Mouse (Mus musculus) hindbrain, embryonic 16.5 days (tissue): ENCODE data around the gene Ino80. TPM values are rescaled to one million over a fixed set of nuclear protein-coding genes. Genes with fewer than 3 reads are reported as not detected.
"Not testable (repeated sequence)": the region's sequence is repeated elsewhere in the genome, so short reads cannot be mapped to it uniquely, and the experiment has no call there.

ENCODE experiments used
- ATAC-seq: fragments of 200-750 bp; cut with Nextera tagmentation; 2 replicates; pipeline ENCODE4 v1.8.0; 2017; ENCODE audit warnings: moderate TSS enrichment, moderate library complexity
- H3K27ac ChIP-seq: fragments of 300-500 bp; sonication (generic); 2 replicates; pipeline ENCODE4 v1.5.1; 2014; ENCODE audit warnings: low read depth, mild to moderate bottlenecking, control low read depth, low read length, moderate library complexity
- H3K27me3 ChIP-seq: fragments of 300-500 bp; sonication (generic); replicated peaks from 2 replicates; pipeline ENCODE4 v1.6.1; 2014; ENCODE audit warnings: low read length; ENCODE audit not compliant: control insufficient read depth, insufficient read depth
- H3K36me3 ChIP-seq: fragments of 300-500 bp; sonication (generic); 2 replicates; pipeline ENCODE4 v1.6.1; 2014; ENCODE audit warnings: mild to moderate bottlenecking, low read length, moderate library complexity, mixed read lengths; ENCODE audit not compliant: control insufficient read depth, insufficient read depth
- H3K4me1 ChIP-seq: fragments of 300-500 bp; sonication (generic); 2 replicates; pipeline ENCODE4 v1.6.1; 2014; ENCODE audit warnings: low read depth, low read length; ENCODE audit not compliant: control insufficient read depth, insufficient read depth
- H3K4me2 ChIP-seq: fragments of 300-500 bp; sonication (generic); 2 replicates; pipeline ENCODE4 v1.6.1; 2014; ENCODE audit warnings: mild to moderate bottlenecking, low read length, control low read depth, moderate library complexity
- H3K4me3 ChIP-seq: fragments of 300-500 bp; sonication (generic); 2 replicates; pipeline ENCODE4 v1.5.1; 2014; ENCODE audit warnings: mild to moderate bottlenecking, low read length, control low read depth, moderate library complexity
- H3K9ac ChIP-seq: fragments of 300-500 bp; sonication (generic); 2 replicates; pipeline ENCODE4 v1.6.1; 2014; ENCODE audit warnings: low read depth, mild to moderate bottlenecking, control low read depth, low read length, moderate library complexity
- H3K9me3 ChIP-seq: fragments of 300-500 bp; sonication (generic); 2 replicates; pipeline ENCODE4 v1.6.1; 2014; ENCODE audit warnings: mild to moderate bottlenecking, low read length, moderate library complexity; ENCODE audit not compliant: control insufficient read depth
- WGBS: fragments of 180-500 bp; shearing (Covaris S2); extraction: QIAGEN DNeasy Blood & Tissue Kit; methylation state at CpG from one replicate; pipeline ENCODE4 v1.1.7; 2014; 5-methylcytosine and 5-hydroxymethylcytosine counted together
- polyA plus RNA-seq: library from polyadenylated mRNA; unstranded; fragments of >200 nt; fragmentation: Nextera tagmentation; extraction: Ambion mirVana; gene quantifications from 2 replicates; pipeline ENCODE4 v1.2.1, GENCODE M21; 2015

Ino80 gene
- polyA plus RNA-seq: 2.8 and 3.4 TPM in 2 replicates

DNA sequence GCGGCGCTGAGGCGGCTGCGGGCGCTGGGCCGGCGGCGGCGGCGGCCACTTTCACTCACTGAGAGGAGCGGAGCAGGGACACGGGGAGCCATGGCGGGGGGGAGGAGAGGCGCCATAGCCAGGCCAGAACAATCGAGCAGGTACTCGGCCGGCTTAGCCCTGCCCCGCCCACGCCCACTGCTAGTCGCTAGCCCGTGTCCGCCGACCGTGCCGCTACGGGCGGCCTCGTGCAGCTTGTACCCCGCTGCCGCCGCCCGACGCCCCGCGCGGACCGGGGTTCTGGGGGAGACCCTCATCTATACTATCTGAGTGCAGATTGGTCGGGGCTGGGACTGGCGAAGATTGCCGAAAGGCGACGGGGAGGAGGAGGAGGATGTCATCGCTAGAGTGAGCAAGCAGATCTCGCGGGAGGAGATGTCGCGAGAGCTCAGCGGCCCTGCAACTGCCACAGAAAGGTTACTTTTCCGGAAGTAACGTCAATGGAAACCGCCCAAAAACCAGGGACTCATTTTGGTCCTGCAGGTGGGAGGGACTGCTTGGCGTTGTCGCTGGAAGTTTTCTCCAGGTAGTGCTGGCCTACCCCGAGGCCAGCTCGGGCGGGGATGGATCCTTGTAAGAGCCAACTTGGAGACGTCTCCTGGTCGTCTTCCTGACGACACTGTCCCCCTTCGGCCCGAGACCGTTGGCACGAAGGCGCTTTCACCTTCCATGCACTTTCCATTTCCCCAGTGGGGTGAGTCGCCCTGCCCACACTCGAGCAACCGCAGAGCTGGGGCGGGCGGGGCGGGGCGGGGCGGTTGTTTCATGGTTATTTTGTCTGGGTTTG lies at the start of gene Ino80:
Ino80 (minus strand) TSS at position 117 of the 826 bp plus-strand sequence.
- WGBS: under 1% methylated on average over 65 of the region's 72 CpGs
- peaks cover 17% of the 10 kb centered on the region for H3K4me1 ChIP-seq
- H3K9me3 ChIP-seq: no peaks in the 10 kb centered on the region
- H3K9ac ChIP-seq: peak within 1 kb of the TSS; percentile 98
- H3K4me2 ChIP-seq: peak within 1 kb of the TSS; percentile 80
- H3K27ac ChIP-seq: peak within 1 kb of the TSS; percentile 98
- H3K4me3 ChIP-seq: peak within 1 kb of the TSS; percentile 88
- no peaks in the 10 kb centered on the region for H3K36me3 ChIP-seq
- peak; percentile 97 for ATAC-seq
- no peaks in the 10 kb centered on the region for H3K27me3 ChIP-seq

DNA sequence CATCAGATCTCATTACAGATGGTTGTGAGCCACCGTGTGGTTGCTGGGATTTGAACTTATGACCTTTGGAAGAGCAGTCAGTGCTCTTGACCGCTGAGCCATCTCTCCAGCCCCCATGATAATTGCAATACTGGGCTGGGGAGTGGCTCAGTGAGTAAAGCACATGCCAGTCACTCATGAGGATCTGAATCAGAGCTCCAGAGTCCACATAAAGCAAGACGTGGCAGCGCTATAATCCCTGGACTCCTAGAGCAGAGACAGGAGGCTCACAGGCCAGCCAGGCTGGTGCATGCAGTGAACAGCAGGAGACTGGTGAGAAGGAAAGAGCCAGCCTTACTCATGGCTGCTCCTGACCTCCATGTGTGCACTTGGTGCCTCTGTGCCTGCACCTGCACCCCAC lies 47.9 kb upstream of the Ino80 start:
- ATAC-seq: no peak
- Histone ChIP-seq H3K4me1 (no peaks in the 10 kb centered on the region), H3K36me3 (no peaks in the 10 kb centered on the region), H3K4me2 (no peak overlapping the region), H3K27me3 (no peaks in the 10 kb centered on the region), H3K9ac (no peak overlapping the region), H3K9me3 (no peaks in the 10 kb centered on the region), H3K4me3 (no peak overlapping the region), H3K27ac (no peak overlapping the region)
- WGBS: 44% methylated on average over 4 of the region's 4 CpGs

DNA sequence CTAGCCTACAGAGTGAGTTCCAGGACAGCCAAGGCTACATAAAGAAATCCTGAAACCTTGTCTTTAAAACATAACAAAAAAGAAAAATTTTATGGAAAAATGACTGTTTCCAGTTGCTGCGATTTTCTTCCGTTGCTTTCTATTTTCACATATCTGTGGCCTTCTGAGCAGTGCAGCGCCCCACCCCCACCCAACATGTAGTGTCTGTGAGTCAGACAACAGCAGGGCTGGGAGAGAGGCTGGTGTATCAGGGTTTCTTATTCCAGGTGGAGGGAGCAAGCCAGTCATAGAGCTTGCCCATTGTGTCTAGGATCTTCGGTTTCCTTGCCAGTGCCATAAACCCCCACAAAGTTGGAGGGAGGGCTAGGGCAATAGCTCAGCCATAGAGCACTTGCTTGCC lies 46.3 kb upstream of the Ino80 start:
- Histone ChIP-seq H3K4me2 (no peak overlapping the region), H3K36me3 (no peaks in the 10 kb centered on the region), H3K9ac (no peak overlapping the region), H3K4me3 (no peak overlapping the region), H3K27me3 (no peaks in the 10 kb centered on the region), H3K9me3 (no peaks in the 10 kb centered on the region), H3K4me1 (no peaks in the 10 kb centered on the region), H3K27ac (no peak overlapping the region)
- WGBS: 86% methylated on average over 4 of the region's 4 CpGs
- no peak for ATAC-seq

DNA sequence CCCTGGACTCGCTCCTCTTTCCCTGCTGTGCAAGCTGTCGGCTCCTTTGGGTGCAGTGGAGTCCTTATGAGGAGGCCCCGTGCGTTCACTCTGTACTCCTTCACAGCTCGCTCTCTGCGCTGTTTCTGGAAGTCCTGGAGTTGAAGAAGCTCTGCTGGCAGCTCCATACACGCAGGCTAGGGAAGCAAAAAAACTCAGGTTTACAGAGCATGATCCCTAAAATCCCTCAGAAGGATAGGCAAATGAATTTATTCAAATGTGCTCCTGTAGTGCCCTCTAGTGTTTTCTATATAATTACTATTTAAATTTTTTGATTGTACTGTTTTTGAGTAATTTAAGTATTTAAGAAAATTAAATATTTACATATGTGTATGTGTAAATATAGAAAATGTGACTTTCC lies 43.1 kb upstream of the Ino80 start:
- ATAC-seq: no peak
- no peak overlapping the region for H3K4me3 ChIP-seq
- no peak overlapping the region for H3K9ac ChIP-seq
- H3K4me1 ChIP-seq: no peaks in the 10 kb centered on the region
- no peak overlapping the region for H3K4me2 ChIP-seq
- no peaks in the 10 kb centered on the region for H3K27me3 ChIP-seq
- H3K27ac ChIP-seq: no peak overlapping the region
- no peaks in the 10 kb centered on the region for H3K36me3 ChIP-seq
- WGBS: 72% methylated on average over 7 of the region's 7 CpGs
- no peaks in the 10 kb centered on the region for H3K9me3 ChIP-seq

DNA sequence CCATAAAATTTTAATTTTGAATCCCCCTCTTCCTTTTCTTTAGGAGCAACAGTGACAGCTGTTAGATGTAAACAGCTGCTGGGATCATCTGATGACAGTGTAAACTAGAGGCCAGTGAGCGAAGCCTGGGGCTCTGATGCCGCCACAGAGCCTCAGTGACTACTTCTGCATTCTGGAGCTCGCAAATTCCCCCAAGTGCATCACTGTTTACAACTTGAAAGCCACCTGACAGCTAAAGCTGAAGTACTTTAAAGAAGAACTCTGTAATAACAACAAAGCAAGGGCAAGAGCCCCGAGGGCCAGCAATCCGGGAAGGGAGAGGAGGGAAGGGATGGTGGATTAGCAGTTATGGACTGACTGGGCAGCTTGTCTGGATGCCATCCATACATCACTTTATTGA lies 39.3 kb upstream of the Ino80 start:
- ATAC-seq: no peak
- Histone ChIP-seq H3K4me1 (no peaks in the 10 kb centered on the region), H3K4me2 (no peak overlapping the region), H3K27me3 (no peaks in the 10 kb centered on the region), H3K9ac (no peak overlapping the region), H3K4me3 (no peak overlapping the region), H3K27ac (no peak overlapping the region), H3K36me3 (no peaks in the 10 kb centered on the region), H3K9me3 (no peaks in the 10 kb centered on the region)
- 61% methylated on average over 5 of the region's 5 CpGs for WGBS

DNA sequence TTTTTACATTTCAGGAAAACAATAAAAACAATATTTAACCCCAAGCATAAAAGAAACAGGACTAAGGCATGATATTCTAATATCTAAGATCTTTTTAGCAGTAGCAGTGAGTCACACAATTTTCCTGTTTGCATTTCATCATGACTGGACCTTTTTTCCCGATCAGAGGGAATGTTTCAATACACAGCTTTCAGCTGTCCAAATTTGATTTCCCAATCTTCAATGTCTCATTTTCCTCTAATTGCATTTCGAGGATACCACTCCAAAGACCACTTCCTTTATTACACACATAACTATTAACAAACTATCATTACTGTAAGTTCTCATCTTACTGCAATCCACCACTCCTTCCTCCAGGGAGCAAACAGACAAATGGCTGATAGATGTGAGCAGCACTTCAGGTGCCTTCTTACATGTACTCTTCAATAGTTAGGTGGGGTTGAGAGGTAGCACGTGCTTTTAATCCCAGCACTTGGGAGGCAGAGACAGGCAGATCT lies 36.6 kb upstream of the Ino80 start:
- no peaks in the 10 kb centered on the region for H3K9me3 ChIP-seq
- no peak overlapping the region for H3K4me3 ChIP-seq
- WGBS: 87% methylated on average over 3 of the region's 3 CpGs
- no peak for ATAC-seq
- H3K9ac ChIP-seq: no peak overlapping the region
- H3K27ac ChIP-seq: no peak overlapping the region
- no peaks in the 10 kb centered on the region for H3K4me1 ChIP-seq
- no peaks in the 10 kb centered on the region for H3K27me3 ChIP-seq
- H3K36me3 ChIP-seq: no peaks in the 10 kb centered on the region
- no peak overlapping the region for H3K4me2 ChIP-seq

DNA sequence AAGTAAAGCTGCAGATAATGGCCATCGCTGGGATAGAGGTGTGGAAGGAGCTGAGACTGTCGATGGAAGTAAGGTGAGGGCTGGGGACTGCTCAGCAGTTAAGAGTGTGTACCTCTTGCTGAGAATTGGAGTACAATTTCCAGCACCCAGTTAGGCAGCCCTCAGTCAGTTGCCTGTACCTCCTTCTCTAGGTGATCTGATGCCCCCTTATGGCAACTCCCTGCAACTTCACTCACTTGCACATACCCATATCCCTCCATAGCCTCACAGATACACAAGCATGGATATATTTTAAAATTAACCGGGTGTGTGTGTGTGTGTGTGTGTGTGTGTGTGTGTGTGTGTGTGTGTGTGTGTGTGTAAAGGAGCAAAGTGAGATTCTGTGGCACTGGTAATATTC lies 34.8 kb upstream of the Ino80 start:
- Histone ChIP-seq H3K27me3 (no peaks in the 10 kb centered on the region), H3K4me1 (no peaks in the 10 kb centered on the region), H3K27ac (no peak overlapping the region), H3K9me3 (no peaks in the 10 kb centered on the region), H3K36me3 (no peaks in the 10 kb centered on the region), H3K4me2 (no peak overlapping the region), H3K9ac (no peak overlapping the region), H3K4me3 (no peak overlapping the region)
- WGBS: 86% methylated on average over 3 of the region's 3 CpGs
- ATAC-seq: no peak

DNA sequence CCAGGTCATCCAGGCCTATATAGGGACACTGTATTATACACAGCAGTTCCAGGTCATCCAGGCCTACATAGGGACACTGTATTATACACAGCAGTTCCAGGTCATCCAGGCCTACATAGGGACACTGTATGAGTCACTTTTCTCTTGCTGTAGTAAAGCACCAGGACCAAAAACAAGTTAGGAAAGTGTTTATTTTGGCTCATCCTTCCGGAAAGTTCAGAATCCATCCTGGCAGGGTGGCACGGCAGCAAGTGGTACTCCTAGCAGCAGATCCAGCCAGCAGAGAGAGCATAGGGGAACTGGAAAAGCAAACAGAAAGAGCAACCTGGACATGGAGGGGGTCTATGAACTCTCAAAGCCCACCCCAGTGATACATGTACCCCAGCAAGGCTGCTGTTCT lies 33.4 kb upstream of the Ino80 start:
- H3K27ac ChIP-seq: no peak overlapping the region
- H3K4me3 ChIP-seq: no peak overlapping the region

DNA sequence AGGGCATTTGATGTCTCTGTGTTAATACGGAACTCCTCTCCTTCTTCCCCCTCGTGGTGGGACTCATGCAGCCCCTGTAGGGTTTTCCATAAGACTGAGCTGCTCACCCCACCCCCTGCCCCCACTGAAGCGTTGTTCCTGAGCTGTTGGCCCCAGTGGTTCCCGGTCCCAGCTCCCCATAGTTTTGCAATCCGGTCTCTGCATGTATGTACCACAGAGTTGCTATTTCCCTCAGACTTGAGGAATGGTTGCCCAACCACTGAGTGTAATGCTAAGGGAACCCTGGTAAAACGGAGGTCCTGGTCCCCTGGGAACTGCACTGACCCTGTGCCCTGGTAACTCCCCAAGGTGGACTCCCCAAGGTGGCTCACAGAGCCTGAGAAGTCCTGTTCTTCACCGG lies 31.0 kb upstream of the Ino80 start:
- not testable (repeated sequence) for ATAC-seq, H3K9ac ChIP-seq, H3K36me3 ChIP-seq, H3K27me3 ChIP-seq, H3K4me2 ChIP-seq, H3K27ac ChIP-seq, H3K9me3 ChIP-seq, H3K4me3 ChIP-seq, H3K4me1 ChIP-seq
- 73% methylated on average over 7 of the region's 7 CpGs for whole genome bisulfite sequencing

More for the DNA sequence above, 33.4 kb upstream of the Ino80 start:
- no peak for ATAC-seq
- Histone ChIP-seq H3K36me3 (no peaks in the 10 kb centered on the region), H3K9me3 (no peaks in the 10 kb centered on the region), H3K4me2 (no peak overlapping the region), H3K27me3 (no peaks in the 10 kb centered on the region), H3K4me1 (no peaks in the 10 kb centered on the region), H3K9ac (no peak overlapping the region)
- 87% methylated on average over 2 of the region's 2 CpGs for WGBS
